Mouse (Mus musculus) ES-E14 (cell line): ENCODE data around the gene Gm5737.

Source experiments
- CHD2 ChIP-seq: IDR thresholded peaks from 2 replicates; pipeline ENCODE4 v1.6.1; 2014; ENCODE audit warnings: mild to moderate bottlenecking, low read depth, low read length, inconsistent platforms
- HCFC1 ChIP-seq: IDR thresholded peaks from 2 replicates; pipeline ENCODE4 v1.6.1; 2012; ENCODE audit warnings: low read length, inconsistent platforms, borderline replicate concordance; ENCODE audit not compliant: insufficient read depth
- ZNF384 ChIP-seq: IDR thresholded peaks from 2 replicates; pipeline ENCODE4 v1.6.1; 2012; ENCODE audit warnings: low read depth, low read length, inconsistent platforms

- TF ChIP-seq ZNF384 (no peak), CHD2 (no peak), HCFC1 (no peak)
Observed at GRCm38 (mm10) chr7:120870431-120871008, 58.4 kb downstream of the Gm5737 start.
